Mouse (Mus musculus): Measurements from ENCODE around the gene Acadl. TPM values are rescaled to one million over a fixed set of nuclear protein-coding genes. Genes with fewer than 3 reads are reported as not detected.

The Acadl gene
- 55.7 and 58.6 TPM in 2 replicates for polyA plus RNA-seq (2012; ENCODE audit: insufficient read depth, insufficient read length, missing spikeins)

- TF ChIP-seq POLR2A (IDR thresholded peaks at IDR 0.05; ENCODE audit: borderline replicate concordance, low read depth, low read length) (no peak), CTCF (IDR thresholded peaks at IDR 0.05; ENCODE audit: low read depth, low read length) (no peak)
- Histone ChIP-seq H3K4me1 (ENCODE audit: control insufficient read depth, insufficient read depth, low read length) (peaks cover 12% of the 10 kb centered on the region), H3K4me3 (ENCODE audit: insufficient read depth, low read length) (peak within 1 kb of the TSS; percentile 82), H3K27ac (ENCODE audit: insufficient read depth, low read depth, low read length) (peak within 1 kb of the TSS; percentile 77)
Measured at GRCm38 (mm10) chr1:66862712-66863511, at the start of gene Acadl. Gene Acadl, minus strand, starts transcription at chr1:66863277.

- TF ChIP-seq POLR2A (IDR thresholded peaks at IDR 0.05; ENCODE audit: borderline replicate concordance, low read depth, low read length), result no peak
Measured at GRCm38 (mm10) chr1:66912305-66912704, 49.2 kb upstream of the Acadl start.

GRCm38 (mm10) chr1:66902566-66902965 is 39.5 kb upstream of the Acadl start:
- TF ChIP-seq CTCF (IDR thresholded peaks at IDR 0.05; ENCODE audit: low read depth, low read length) (no peak), POLR2A (IDR thresholded peaks at IDR 0.05; ENCODE audit: borderline replicate concordance, low read depth, low read length) (no peak)
- no peaks in the 10 kb centered on the region for H3K4me1 ChIP-seq (ENCODE audit: control insufficient read depth, insufficient read depth, low read length)
- no peak overlapping the region for H3K27ac ChIP-seq (ENCODE audit: insufficient read depth, low read depth, low read length)

More at GRCm38 (mm10) chr1:66912305-66912704, 49.2 kb upstream of the Acadl start:
- Histone ChIP-seq H3K4me3 (ENCODE audit: insufficient read depth, low read length) (no peak overlapping the region), H3K27ac (ENCODE audit: insufficient read depth, low read depth, low read length) (no peak overlapping the region), H3K4me1 (ENCODE audit: control insufficient read depth, insufficient read depth, low read length) (no peaks in the 10 kb centered on the region)

GRCm38 (mm10) chr1:66900946-66901345 is 37.9 kb upstream of the Acadl start:
- TF ChIP-seq CTCF (IDR thresholded peaks at IDR 0.05; ENCODE audit: low read depth, low read length), result no peak
- TF ChIP-seq POLR2A (IDR thresholded peaks at IDR 0.05; ENCODE audit: borderline replicate concordance, low read depth, low read length), result no peak
- H3K4me3 ChIP-seq (ENCODE audit: insufficient read depth, low read length), result no peak overlapping the region
- 0 out of 2 replicates have a peak, but pooled peaks cover 3% of the 10 kb centered on the region for H3K4me1 ChIP-seq (ENCODE audit: control insufficient read depth, insufficient read depth, low read length)
- no peak overlapping the region for H3K27ac ChIP-seq (ENCODE audit: insufficient read depth, low read depth, low read length)

More at GRCm38 (mm10) chr1:66902566-66902965, 39.5 kb upstream of the Acadl start:
- no peak overlapping the region for H3K4me3 ChIP-seq (ENCODE audit: insufficient read depth, low read length)

GRCm38 (mm10) chr1:66898261-66898660 is 35.2 kb upstream of the Acadl start:
- TF ChIP-seq POLR2A (IDR thresholded peaks at IDR 0.05; ENCODE audit: borderline replicate concordance, low read depth, low read length), result no peak
- TF ChIP-seq CTCF (IDR thresholded peaks at IDR 0.05; ENCODE audit: low read depth, low read length), result no peak
- Histone ChIP-seq H3K4me1 (ENCODE audit: control insufficient read depth, insufficient read depth, low read length) (peaks cover 11% of the 10 kb centered on the region), H3K27ac (ENCODE audit: insufficient read depth, low read depth, low read length) (no peak overlapping the region), H3K4me3 (ENCODE audit: insufficient read depth, low read length) (no peak overlapping the region)

GRCm38 (mm10) chr1:66896556-66896955 is 33.5 kb upstream of the Acadl start:
- Histone ChIP-seq H3K27ac (ENCODE audit: insufficient read depth, low read depth, low read length) (peak overlapping the region; percentile 36), H3K4me1 (ENCODE audit: control insufficient read depth, insufficient read depth, low read length) (peaks cover 11% of the 10 kb centered on the region), H3K4me3 (ENCODE audit: insufficient read depth, low read length) (peak overlapping the region; percentile 53)
- no peak for TF ChIP-seq POLR2A (IDR thresholded peaks at IDR 0.05; ENCODE audit: borderline replicate concordance, low read depth, low read length)
- no peak for TF ChIP-seq CTCF (IDR thresholded peaks at IDR 0.05; ENCODE audit: low read depth, low read length)

GRCm38 (mm10) chr1:66896125-66896524 is 33.0 kb upstream of the Acadl start:
- Histone ChIP-seq H3K27ac (ENCODE audit: insufficient read depth, low read depth, low read length) (peak overlapping the region; percentile 36), H3K4me3 (ENCODE audit: insufficient read depth, low read length) (peak overlapping the region; percentile 53), H3K4me1 (ENCODE audit: control insufficient read depth, insufficient read depth, low read length) (peaks cover 11% of the 10 kb centered on the region)
- no peak for TF ChIP-seq POLR2A (IDR thresholded peaks at IDR 0.05; ENCODE audit: borderline replicate concordance, low read depth, low read length)
- TF ChIP-seq CTCF (IDR thresholded peaks at IDR 0.05; ENCODE audit: low read depth, low read length), result peak; percentile 33; the same call in 1 of the 2 replicates

- no peak overlapping the region for H3K4me3 ChIP-seq (ENCODE audit: insufficient read depth, low read length)
- peaks cover 11% of the 10 kb centered on the region for H3K4me1 ChIP-seq (ENCODE audit: control insufficient read depth, insufficient read depth, low read length)
- H3K27ac ChIP-seq (ENCODE audit: insufficient read depth, low read depth, low read length), result no peak overlapping the region
- no peak for TF ChIP-seq POLR2A (IDR thresholded peaks at IDR 0.05; ENCODE audit: borderline replicate concordance, low read depth, low read length)
- TF ChIP-seq CTCF (IDR thresholded peaks at IDR 0.05; ENCODE audit: low read depth, low read length), result no peak
Measured at GRCm38 (mm10) chr1:66895837-66896118, 32.7 kb upstream of the Acadl start.

GRCm38 (mm10) chr1:66895093-66895836 is 32.2 kb upstream of the Acadl start:
- Histone ChIP-seq H3K27ac (ENCODE audit: insufficient read depth, low read depth, low read length) (no peak overlapping the region), H3K4me3 (ENCODE audit: insufficient read depth, low read length) (no peak overlapping the region), H3K4me1 (ENCODE audit: control insufficient read depth, insufficient read depth, low read length) (peaks cover 11% of the 10 kb centered on the region)
- TF ChIP-seq CTCF (IDR thresholded peaks at IDR 0.05; ENCODE audit: low read depth, low read length) (no peak), POLR2A (IDR thresholded peaks at IDR 0.05; ENCODE audit: borderline replicate concordance, low read depth, low read length) (no peak)

GRCm38 (mm10) chr1:66887175-66887574 is 24.1 kb upstream of the Acadl start:
- H3K4me3 ChIP-seq (ENCODE audit: insufficient read depth, low read length), result no peak overlapping the region
- TF ChIP-seq CTCF (IDR thresholded peaks at IDR 0.05; ENCODE audit: low read depth, low read length) (no peak), POLR2A (IDR thresholded peaks at IDR 0.05; ENCODE audit: borderline replicate concordance, low read depth, low read length) (no peak)
- no peak overlapping the region for H3K27ac ChIP-seq (ENCODE audit: insufficient read depth, low read depth, low read length)
- no peaks in the 10 kb centered on the region for H3K4me1 ChIP-seq (ENCODE audit: control insufficient read depth, insufficient read depth, low read length)
